Mouse (Mus musculus): ENCODE measurements around the gene Lrmp. TPM values are rescaled to one million over a fixed set of nuclear protein-coding genes. Genes with fewer than 3 reads are reported as not detected.

Lrmp gene
- total RNA-seq, 2 experiments from 2014 or later, result 2.7 to 2.8 TPM

- no peak for DNase-seq (ENCODE audit: low spot score in 2 of 2)
These were observed 82.7 kb downstream of the Lrmp start for GRCm38 (mm10) chr6:145197949-145198686.

DNA sequence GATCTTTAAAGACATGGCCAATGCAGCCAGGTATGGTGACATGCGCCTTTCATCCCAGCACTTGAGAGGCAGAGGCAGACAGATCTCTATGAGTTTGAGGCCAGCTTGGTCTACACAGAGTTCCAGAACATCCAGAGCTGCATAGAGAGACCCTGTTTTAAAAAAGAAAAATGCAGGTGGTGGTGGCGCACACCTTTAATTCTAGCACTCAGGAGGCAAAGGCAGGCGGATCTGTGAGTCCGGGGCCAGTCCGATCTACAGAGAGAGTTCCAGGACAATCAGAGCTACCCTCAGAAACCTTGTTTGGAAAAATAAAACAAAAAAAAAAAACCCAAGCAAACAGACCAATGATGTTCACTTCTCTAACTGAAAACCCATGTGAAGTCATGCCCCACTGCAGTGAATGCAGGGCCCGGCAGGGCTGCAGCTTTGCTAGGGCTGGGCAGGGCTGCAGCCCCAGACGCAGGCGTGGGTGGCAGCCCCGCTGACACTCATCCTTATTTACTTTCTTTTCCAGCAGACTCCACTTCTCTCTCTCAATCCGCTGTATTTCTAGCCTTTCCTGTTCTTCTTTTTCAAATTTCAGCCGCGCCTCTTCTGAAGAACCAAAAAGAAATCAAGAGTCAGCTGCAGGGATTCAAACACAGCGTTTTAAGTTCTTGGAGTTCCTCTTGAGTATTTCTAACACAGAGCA is 87.1 kb downstream of the Lrmp start:
- DNase-seq (ENCODE audit: low spot score in 2 of 2), result no peak

GRCm38 (mm10) chr6:145204440-145204839 is 89.0 kb downstream of the Lrmp start:
- DNase-seq (ENCODE audit: low spot score in 2 of 2), result no peak

- DNase-seq (ENCODE audit: low spot score in 2 of 2), result no peak
These were observed 89.7 kb downstream of the Lrmp start for GRCm38 (mm10) chr6:145205142-145205541.

DNA sequence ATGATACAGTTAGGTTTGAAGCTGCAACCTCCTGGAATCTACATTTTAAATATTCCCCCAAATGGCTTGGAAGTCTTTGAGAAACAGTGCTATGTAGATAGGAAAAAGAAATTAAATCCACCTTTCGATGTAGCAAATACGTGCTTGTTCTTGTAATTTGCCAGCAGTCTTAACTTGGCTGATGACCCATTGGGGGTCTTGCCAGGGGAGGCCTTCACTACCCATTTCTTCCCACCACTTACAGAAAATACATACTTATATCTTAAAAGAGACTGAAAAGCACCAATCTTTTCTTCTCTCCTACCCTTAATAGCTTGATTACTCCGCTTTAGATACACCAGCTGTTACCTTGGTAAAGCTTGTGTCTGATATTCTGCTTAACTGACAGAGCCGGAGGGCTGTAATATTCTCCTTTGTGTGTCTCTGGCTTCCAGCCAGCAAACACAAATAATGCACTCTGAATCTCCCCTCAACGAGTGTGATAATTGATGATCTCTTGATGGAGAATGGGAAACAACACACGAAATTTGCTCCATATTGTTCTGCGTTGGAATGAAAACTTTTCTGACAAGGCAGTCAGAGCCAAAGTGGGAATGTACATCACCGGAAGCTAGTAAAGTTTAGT is 94.7 kb downstream of the Lrmp start:
- DNase-seq (ENCODE audit: low spot score in 2 of 2), result no peak

DNA sequence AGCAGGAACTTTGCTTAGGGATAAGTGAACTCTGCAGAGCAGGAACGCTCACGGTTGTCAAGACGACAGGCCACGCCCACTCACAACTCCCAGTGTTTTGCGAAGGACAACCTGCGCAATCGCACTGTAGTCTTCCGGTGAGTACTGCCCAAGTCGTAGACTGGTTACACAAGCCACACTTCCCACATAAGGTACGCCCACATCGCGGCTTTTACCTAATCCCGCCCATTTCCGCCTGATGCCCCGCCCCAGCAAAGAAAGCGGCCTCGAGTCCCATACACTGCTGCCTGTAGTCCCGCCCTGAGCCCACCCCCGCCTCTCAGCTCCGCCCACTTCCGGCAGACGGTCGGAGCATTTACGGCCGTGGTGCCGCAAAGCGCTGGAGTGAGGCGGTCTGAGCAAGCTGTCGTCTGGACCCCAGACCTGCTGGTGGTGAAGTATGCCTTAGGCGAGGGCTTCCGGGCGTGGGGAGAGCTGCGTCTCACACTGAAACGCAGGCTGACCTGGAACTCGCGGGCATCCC is 95.4 kb downstream of the Lrmp start, which contains the start of the genes Casc1 and Etfrf1:
Gene Casc1, minus strand, starts transcription at position 190 of the 523 bp plus-strand sequence.
Gene Etfrf1, plus strand, starts transcription at position 319 of the 523 bp plus-strand sequence.
- peak; percentile 91 to 96 for DNase-seq (ENCODE audit: low spot score in 2 of 2)

GRCm38 (mm10) chr6:145211376-145212305 is 96.2 kb downstream of the Lrmp start:
- peak in 1 of 2 experiments; percentile 7 for DNase-seq (ENCODE audit: low spot score in 2 of 2)

DNA sequence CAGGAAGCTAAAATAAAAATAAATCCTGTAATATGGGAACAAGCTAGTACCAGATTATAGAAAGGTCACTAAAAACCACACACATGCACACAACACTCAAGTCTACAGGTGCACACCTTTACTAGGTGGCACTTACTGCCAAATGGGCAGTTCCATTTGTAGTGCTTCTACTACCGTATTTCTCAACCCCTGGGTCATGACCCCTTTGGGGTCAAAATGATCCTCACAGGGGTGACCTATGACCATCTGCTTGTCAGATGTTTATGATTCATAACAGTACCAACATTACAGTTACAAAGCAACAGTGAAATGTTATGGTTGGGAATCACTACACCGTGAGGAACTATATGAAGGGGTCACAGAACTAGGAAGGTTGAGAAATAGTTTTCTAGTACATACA is 98.5 kb downstream of the Lrmp start:
- no peak for DNase-seq (ENCODE audit: low spot score in 2 of 2)

DNA sequence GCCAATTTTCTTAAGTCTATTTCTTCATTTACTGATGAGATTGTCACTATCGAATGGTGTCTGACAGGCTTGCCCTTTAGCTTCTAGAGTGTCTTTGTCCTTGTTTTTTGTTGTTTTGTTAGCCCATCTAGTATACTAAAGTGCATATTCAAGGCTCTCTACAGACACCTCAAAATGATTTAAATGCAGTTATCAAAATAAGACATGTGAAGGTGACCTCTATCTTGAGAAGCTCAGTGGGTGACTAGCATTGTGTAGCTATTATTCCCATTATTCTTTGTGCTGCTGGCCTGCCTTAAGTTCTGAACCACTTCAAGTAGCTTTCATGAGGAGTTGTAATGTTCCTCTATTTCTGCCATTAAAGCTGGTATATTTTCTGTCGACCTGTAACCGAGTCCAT is 100.4 kb downstream of the Lrmp start:
- DNase-seq (ENCODE audit: low spot score in 2 of 2), result no peak

- DNase-seq (ENCODE audit: low spot score in 2 of 2), result no peak
These were observed 108.8 kb downstream of the Lrmp start for GRCm38 (mm10) chr6:145224246-145224645.

Other genes starting within 250 kb of the Lrmp start
- 10 to 100 TPM; 20.2 to 36.8 TPM for gene Bcat1, start 39.5 kb upstream of the Lrmp start, total RNA-seq (2021)
- under 1 TPM; 0.17 to 0.48 TPM for gene Casc1, start 95.4 kb downstream of the Lrmp start, total RNA-seq (2021)
- gene Etfrf1, start 95.5 kb downstream of the Lrmp start, total RNA-seq (2021), result 100 to 1,000 TPM; 113 to 164 TPM
- 10 to 100 TPM; 39.7 to 50.8 TPM for gene Kras, start 134.6 kb downstream of the Lrmp start, total RNA-seq (2021)